Mouse (Mus musculus) heart, postnatal 4 days (tissue): ENCODE results near the gene Gm21094. TPM values are rescaled to one million over a fixed set of nuclear protein-coding genes. Genes with fewer than 3 reads are reported as not detected.
"Not testable (repeated sequence)": the region's sequence is repeated elsewhere in the genome, so short reads cannot be mapped to it uniquely, and the experiment has no call there.

ENCODE experiments used
- DNase-seq: peaks from one replicate; pipeline ENCODE4 v3.0.0; 2021
- total RNA-seq, 2 experiments: library from RNA; stranded (reverse); gene quantifications; 2 replicates each; pipeline ENCODE4 v1.2.3; 2021

Gm21094 gene
- total RNA-seq = not detected

GRCm38 (mm10) chrY:32620343-32620742 lies at the start of gene Gm21094:
Gene Gm21094 (minus strand): TSS chrY:32620443.
- not testable (repeated sequence) for DNase-seq
